Mouse (Mus musculus) olfactory bulb, adult 2 months (tissue): ENCODE data around the gene Anks1. TPM values are rescaled to one million over a fixed set of nuclear protein-coding genes. Genes with fewer than 3 reads are reported as not detected.

Experiments used
- H3K27ac ChIP-seq: fragments of 200-500 bp; 2 replicates; pipeline ENCODE4 v1.5.1; 2012; ENCODE audit warnings: low read depth, low read length; ENCODE audit not compliant: insufficient read depth
- H3K4me1 ChIP-seq: fragments of 200-500 bp; 2 replicates; pipeline ENCODE4 v1.6.1; 2012; ENCODE audit warnings: low read length; ENCODE audit not compliant: control insufficient read depth, insufficient read depth
- H3K4me3 ChIP-seq: fragments of 200-500 bp; 2 replicates; pipeline ENCODE4 v1.5.1; 2012; ENCODE audit warnings: mild to moderate bottlenecking, low read depth, low read length, moderate library complexity; ENCODE audit not compliant: insufficient read depth
- CTCF ChIP-seq: fragments of 200-500 bp; IDR thresholded peaks from 2 replicates; pipeline ENCODE4 v1.5.1; 2012; ENCODE audit warnings: low read depth, mild to moderate bottlenecking, low read length, moderate library complexity; ENCODE audit not compliant: insufficient read depth
- POLR2A ChIP-seq: fragments of 200-500 bp; IDR thresholded peaks from 2 replicates; pipeline ENCODE4 v1.6.1; 2012; ENCODE audit warnings: mild to moderate bottlenecking, low read depth, low read length, moderate library complexity; ENCODE audit not compliant: insufficient read depth
- WGBS: fragments of 180-500 bp; shearing (Covaris S2); methylation state at CpG from one replicate; pipeline ENCODE4 v1.1.7; 2018; 5-methylcytosine and 5-hydroxymethylcytosine counted together
- polyA plus RNA-seq: library from polyadenylated mRNA; stranded (reverse); fragments of >200 nt; gene quantifications from 2 replicates; pipeline ENCODE4 v1.2.4, GENCODE M21; 2012; ENCODE audit warnings: low replicate concordance; ENCODE audit not compliant: missing spikeins, insufficient read depth, insufficient read length

Gene Anks1
- not detected in 2 replicates for polyA plus RNA-seq

GRCm38 (mm10) chr17:27908888-27909621 is at the start of gene Anks1:
Anks1 (plus strand) TSS chr17:27909306.
- H3K4me3 ChIP-seq: peak within 1 kb of the TSS; percentile 81
- TF ChIP-seq POLR2A: peak; percentile 29; the same call in 1 of the 2 replicates
- no peak for TF ChIP-seq CTCF
- under 1% methylated on average over 76 of the region's 78 CpGs for WGBS

GRCm38 (mm10) chr17:27865461-27865860 is 43.6 kb upstream of the Anks1 start:
- TF ChIP-seq POLR2A (no peak), CTCF (no peak)
- no peak overlapping the region for H3K27ac ChIP-seq
- 70% methylated on average over 2 of the region's 2 CpGs for WGBS
- no peak overlapping the region for H3K4me3 ChIP-seq
- H3K4me1 ChIP-seq: no peaks in the 10 kb centered on the region

More at GRCm38 (mm10) chr17:27908888-27909621, at the start of gene Anks1:
- Histone ChIP-seq H3K27ac (0 out of 2 replicates have a peak within 1 kb of the TSS, but pooled peaks have one; percentile 14), H3K4me1 (peaks cover 10% of the 10 kb centered on the region; the same call in 1 of the 2 replicates)

- Histone ChIP-seq H3K4me3 (no peak overlapping the region), H3K4me1 (no peaks in the 10 kb centered on the region), H3K27ac (no peak overlapping the region)
- no peak for TF ChIP-seq POLR2A
- TF ChIP-seq CTCF: no peak
- WGBS: 90% methylated on average over 4 of the region's 4 CpGs
Measured at GRCm38 (mm10) chr17:27866737-27867136, 42.4 kb upstream of the Anks1 start.

GRCm38 (mm10) chr17:27871851-27872250 is 37.3 kb upstream of the Anks1 start:
- no peak for TF ChIP-seq POLR2A
- no peak for TF ChIP-seq CTCF
- no peak overlapping the region for H3K4me3 ChIP-seq
- 59% methylated on average over 3 of the region's 3 CpGs for WGBS
- no peak overlapping the region for H3K27ac ChIP-seq
- no peaks in the 10 kb centered on the region for H3K4me1 ChIP-seq

- TF ChIP-seq POLR2A (no peak), CTCF (no peak)
- Histone ChIP-seq H3K4me3 (no peak overlapping the region), H3K4me1 (no peaks in the 10 kb centered on the region), H3K27ac (no peak overlapping the region)
- WGBS: 63% methylated on average over 3 of the region's 3 CpGs
Measured at GRCm38 (mm10) chr17:27873583-27873982, 35.5 kb upstream of the Anks1 start.

- 75% methylated on average over 5 of the region's 5 CpGs for WGBS
- Histone ChIP-seq H3K4me3 (no peak overlapping the region), H3K4me1 (no peaks in the 10 kb centered on the region), H3K27ac (no peak overlapping the region)
- TF ChIP-seq CTCF: no peak
Measured at GRCm38 (mm10) chr17:27874510-27874909, 34.6 kb upstream of the Anks1 start.

- 63% methylated on average over 11 of the region's 11 CpGs for WGBS
- TF ChIP-seq POLR2A (no peak), CTCF (no peak)
- H3K4me1 ChIP-seq: no peaks in the 10 kb centered on the region
- H3K27ac ChIP-seq: no peak overlapping the region
- H3K4me3 ChIP-seq: no peak overlapping the region
Measured at GRCm38 (mm10) chr17:27881518-27881917, 27.6 kb upstream of the Anks1 start.

GRCm38 (mm10) chr17:27883129-27883528 is 26.0 kb upstream of the Anks1 start:
- TF ChIP-seq CTCF (no peak), POLR2A (no peak)
- Histone ChIP-seq H3K4me1 (no peaks in the 10 kb centered on the region), H3K27ac (no peak overlapping the region), H3K4me3 (no peak overlapping the region)
- 89% methylated on average over 8 of the region's 8 CpGs for WGBS

GRCm38 (mm10) chr17:27883994-27884393 is 25.1 kb upstream of the Anks1 start:
- 91% methylated on average over 6 of the region's 6 CpGs for WGBS

More at GRCm38 (mm10) chr17:27883994-27884393, 25.1 kb upstream of the Anks1 start:
- TF ChIP-seq CTCF: no peak
- TF ChIP-seq POLR2A: no peak
- Histone ChIP-seq H3K27ac (no peak overlapping the region), H3K4me3 (no peak overlapping the region), H3K4me1 (no peaks in the 10 kb centered on the region)
